Mouse (Mus musculus) kidney, postnatal 4 days (tissue): Measurements from ENCODE around the gene Lctl.
"Not testable (repeated sequence)": the region's sequence is repeated elsewhere in the genome, so short reads cannot be mapped to it uniquely, and the experiment has no call there.

ENCODE experiments used
- DNase-seq, 2 experiments: peaks; one replicate each; pipeline ENCODE4 v3.0.0; 2021; ENCODE audit warnings: mixed read lengths in 2 of 2

The Lctl gene

GRCm38 (mm10) chr9:64120584-64121277, 3.8 kb downstream of the Lctl start:
- peak; percentile 75 to 83 for DNase-seq

GRCm38 (mm10) chr9:64122601-64123000, 5.7 kb downstream of the Lctl start:
- DNase-seq = no peak

DNA sequence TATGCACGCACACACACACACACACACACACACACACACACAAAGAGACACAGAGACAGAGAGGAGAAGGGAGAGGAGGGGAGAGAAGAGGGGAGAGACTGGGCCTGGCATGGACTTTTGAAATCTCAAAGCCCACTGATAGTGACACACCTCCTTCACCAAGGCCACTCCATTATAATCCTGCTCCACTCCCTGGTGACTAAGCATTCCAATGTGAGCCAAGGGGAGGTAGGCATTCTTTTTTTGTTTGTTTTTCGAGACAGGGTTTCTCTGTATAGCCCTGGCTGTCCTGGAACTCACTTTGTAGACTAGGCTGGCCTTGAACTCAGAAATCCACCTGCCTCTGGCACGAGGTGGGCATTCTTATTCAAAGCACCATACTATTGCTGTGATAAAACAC, 7.9 kb downstream of the Lctl start:
- DNase-seq = not testable (repeated sequence)

GRCm38 (mm10) chr9:64125307-64125706, 8.4 kb downstream of the Lctl start:
- DNase-seq = peak; percentile 16 to 45

- DNase-seq = no peak
These were observed 9.2 kb downstream of the Lctl start for GRCm38 (mm10) chr9:64126121-64126520.

GRCm38 (mm10) chr9:64131623-64132022, 14.7 kb downstream of the Lctl start:
- no peak for DNase-seq

- peak; percentile 70 to 71 for DNase-seq
These were observed 21.9 kb downstream of the Lctl start for GRCm38 (mm10) chr9:64138896-64139295.

- DNase-seq = no peak
These were observed 22.9 kb downstream of the Lctl start for GRCm38 (mm10) chr9:64139879-64140278.

GRCm38 (mm10) chr9:64156641-64157040, 39.7 kb downstream of the Lctl start:
- no peak for DNase-seq

GRCm38 (mm10) chr9:64160471-64160870, 43.5 kb downstream of the Lctl start:
- no peak for DNase-seq

GRCm38 (mm10) chr9:64169967-64170366, 53.0 kb downstream of the Lctl start:
- DNase-seq = not testable (repeated sequence)

- DNase-seq = no peak
These were observed 55.3 kb downstream of the Lctl start for GRCm38 (mm10) chr9:64172145-64172815.

DNA sequence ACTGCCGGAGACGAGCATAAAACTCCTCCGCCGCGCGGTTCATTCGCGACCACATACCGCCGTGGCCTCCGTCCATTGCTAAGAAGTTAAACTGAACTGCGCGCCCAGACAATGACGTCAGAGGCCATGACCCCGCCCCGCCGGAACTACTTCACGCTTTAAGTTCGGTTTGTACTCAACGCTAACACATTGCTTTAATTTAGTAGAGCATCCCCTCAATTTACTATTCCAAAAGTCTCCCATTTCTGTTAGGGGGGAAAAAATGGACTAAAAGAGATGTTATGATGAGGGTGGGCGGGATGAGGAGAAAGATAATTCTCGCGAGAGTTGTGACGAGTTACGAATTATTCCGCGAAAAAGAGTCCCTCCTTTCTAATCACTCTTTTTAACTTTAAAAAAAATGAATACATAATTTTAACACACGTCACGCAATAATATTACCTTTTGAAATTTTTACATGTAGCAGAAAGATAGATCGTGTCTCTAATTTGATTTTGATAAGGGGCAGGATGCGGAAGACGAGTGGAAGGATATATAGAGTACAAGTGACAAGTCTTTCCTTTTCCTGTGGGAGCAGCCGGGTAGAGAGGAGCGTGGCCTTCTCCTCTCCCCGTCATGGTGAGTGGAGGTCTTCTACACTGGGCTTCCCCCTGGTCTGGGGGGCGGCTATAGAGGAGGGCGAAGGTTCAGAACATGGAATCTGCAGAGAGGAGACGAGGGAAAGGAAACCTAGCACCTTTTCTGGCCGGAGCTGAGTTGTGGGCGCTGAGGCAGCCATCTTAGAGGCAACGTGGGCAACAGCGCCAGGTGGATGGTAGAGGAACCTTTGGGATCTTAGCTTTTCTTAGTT, 56.1 kb downstream of the Lctl start, which contains the start of the genes Zwilch and Rpl4:
Zwilch (minus strand) TSS at position 289 of the 850 bp plus-strand sequence.
Rpl4 (plus strand) TSS at position 560 of the 850 bp plus-strand sequence.
- peak; percentile 89 to 91 for DNase-seq

DNA sequence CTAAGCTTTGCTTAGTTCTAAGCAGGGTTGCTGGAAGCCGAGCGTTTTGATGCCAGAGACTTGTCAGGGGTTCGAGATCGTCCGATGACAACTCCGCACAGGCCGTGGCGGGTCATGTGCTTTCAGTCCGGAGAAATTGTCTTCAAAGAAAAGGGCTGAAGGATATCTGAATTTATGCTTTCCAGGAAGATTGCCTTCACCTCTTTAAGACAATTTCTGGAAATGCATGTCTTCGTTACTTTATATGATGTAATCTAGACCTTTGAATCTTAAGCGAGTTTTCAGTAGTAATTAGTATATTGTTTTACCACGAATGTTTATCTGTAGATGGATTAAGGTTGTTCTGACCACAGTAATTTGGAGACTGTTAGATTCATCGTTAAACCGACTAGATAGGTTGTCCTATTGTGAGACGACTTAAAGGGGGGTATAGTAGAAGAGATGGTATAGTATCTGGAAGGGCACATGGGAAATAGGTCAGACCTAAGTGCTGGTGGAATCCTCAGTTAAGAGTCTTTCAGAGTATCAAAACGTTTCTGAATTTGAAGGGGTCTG, 56.8 kb downstream of the Lctl start:
- no peak for DNase-seq

DNA sequence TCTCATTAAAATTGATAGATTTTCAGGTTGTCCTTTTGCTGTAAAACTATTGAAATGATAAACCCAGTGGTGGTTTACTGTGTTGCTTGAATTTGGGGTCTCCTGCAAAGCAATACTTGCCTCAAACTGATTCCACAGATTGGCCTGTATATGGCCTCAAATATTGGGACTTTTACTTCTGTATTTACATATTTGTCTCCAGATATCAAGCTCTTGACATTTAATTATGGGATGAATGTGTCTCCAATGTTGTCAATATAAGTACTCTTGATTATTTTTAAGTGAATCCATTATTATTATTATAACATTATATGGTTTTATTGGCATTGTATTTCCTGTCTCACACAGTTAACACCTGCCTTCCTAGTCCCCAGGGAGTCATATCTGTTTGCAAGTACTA, 57.4 kb downstream of the Lctl start:
- DNase-seq = no peak

DNA sequence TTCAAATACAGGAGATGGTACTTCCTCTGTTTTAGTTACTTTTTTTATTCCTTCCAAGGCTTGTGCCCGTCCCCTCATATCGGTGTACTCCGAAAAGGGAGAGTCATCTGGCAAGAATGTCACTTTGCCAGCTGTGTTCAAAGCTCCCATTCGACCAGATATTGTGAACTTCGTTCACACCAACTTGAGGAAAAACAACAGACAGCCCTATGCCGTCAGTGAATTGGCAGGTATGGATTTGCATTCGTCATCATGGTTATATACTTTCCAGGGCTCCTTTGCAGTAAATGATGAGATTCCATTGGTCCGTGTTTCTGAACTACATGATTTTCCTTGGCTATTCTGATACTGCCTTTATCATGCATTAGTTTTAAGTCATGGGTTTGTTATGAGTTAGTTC, 57.8 kb downstream of the Lctl start:
- DNase-seq = no peak

DNA sequence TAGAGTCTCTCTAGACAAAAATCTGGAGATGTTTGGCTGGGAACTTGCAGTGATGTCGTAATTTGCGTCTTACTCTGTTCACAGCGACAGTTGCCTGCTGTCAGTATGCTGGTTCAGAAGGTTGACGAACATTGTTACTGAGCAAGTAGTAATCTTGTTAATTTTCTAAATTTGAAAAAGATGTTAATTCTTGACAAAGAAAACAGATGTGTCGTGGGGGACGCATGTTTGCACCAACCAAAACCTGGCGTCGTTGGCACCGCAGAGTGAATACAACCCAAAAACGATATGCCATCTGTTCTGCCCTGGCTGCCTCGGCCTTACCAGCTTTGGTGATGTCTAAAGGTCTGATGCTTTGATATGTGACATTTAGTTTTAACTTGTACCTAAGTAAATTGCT, 58.4 kb downstream of the Lctl start:
- no peak for DNase-seq

DNA sequence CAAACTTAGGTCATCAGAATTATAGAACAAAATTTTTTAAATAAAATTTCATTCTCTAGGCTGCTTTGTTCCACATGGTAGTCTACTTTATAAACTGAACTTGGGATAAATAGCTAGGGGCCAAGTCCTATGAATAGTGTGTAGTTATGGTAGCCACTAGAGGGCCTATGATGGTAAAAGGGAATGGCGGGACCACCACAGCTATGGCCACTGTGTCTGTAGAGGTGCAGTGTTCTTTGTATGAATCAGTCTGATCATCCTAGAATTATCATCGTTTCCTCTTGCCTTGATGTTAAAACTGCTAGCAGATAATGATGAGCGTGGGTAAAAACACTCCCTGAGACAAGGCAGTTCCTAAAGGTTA, 61.6 kb downstream of the Lctl start:
- DNase-seq = peak in 1 of 2 experiments; percentile 48

DNA sequence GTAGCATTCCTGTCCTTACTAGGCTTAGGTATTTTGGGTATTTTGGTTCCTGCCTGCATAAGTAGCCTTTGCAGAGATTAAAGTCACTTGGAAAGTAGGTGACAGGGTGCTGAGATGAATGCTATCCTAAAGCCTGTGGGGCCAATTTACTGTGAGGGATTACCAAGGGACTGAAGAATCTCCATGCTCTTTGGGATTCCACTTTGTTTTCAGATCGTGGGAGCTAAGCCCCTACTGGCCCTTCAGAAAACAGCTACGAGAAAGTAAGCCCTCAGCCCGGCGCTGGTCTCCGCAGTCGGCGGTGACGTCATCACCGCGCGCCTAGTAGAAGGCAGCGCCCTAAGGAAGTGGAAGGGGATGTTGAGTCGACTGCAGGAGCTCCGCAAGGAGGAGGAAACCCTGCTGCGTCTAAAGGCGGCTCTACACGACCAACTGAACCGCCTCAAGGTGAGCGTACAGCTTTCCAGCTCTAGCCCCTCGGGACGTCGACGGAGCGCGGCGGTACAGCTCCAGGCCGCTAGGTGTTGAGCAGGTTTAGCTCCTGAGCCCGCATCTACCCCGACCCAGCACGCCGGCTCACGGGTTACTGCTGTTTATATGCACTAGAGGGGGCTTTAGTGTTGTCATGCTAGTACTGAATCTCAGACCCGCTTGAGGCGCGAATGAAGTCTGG, 62.2 kb downstream of the Lctl start, which contains the start of gene Snapc5:
Snapc5 (plus strand) TSS at position 301 of the 673 bp plus-strand sequence.
- DNase-seq = peak; percentile 94 to 97

GRCm38 (mm10) chr9:64183295-64183694, 66.3 kb downstream of the Lctl start:
- DNase-seq = not testable (repeated sequence)

DNA sequence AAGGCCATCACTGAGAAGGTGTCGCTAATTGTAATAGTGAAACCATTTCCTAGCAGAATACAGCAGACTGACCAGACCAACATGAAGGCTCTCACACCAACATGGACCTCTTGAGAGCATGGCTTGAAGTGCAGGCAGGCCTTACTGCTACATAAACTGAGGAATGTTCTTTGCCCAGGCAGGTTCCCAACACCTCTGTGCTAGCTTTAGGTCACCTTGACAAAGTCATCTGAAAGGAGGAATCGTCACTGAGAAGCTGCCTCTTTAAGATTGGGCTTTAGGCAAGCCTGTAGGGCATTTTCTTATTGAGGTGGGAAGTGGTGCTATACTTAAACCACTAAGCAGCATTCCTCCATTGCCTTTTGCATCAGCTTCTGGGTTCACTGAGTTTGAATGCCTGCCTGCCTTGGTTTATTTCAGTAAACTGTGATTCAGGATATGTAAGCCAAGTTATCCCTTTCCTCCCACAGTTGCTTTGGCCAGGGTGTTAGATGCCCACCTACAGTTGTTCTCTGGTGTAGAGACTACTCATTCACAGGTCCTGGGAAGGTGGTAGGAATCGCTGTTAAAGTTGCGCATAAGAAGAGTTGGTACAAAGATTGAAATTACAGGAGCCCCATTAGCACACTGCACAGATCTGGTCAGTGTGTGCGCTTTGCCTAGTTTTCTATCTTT, 67.4 kb downstream of the Lctl start:
- DNase-seq = no peak
